Mouse (Mus musculus) heart, postnatal 4 days (tissue): ENCODE measurements around the gene Psmb5. TPM values are rescaled to one million over a fixed set of nuclear protein-coding genes. Genes with fewer than 3 reads are reported as not detected.
A peak's percentile ranks its signal among the peaks of the same experiment; 100 is the strongest.

Experiments
- DNase-seq: peaks from one replicate; pipeline ENCODE4 v3.0.0; 2021
- total RNA-seq, 2 experiments: library from RNA; stranded (reverse); gene quantifications; 2 replicates each; pipeline ENCODE4 v1.2.3; 2021

Psmb5 gene
- 100 to 1,000 TPM; 192 to 198 TPM for total RNA-seq

GRCm38 (mm10) chr14:54617897-54618365 lies at the start of gene Psmb5:
TSS of gene Psmb5 (minus strand) at chr14:54618022.
- peak; percentile 87 for DNase-seq

GRCm38 (mm10) chr14:54664477-54665222 lies 46.8 kb upstream of the Psmb5 start:
- DNase-seq, result no peak

GRCm38 (mm10) chr14:54660009-54660408 lies 42.2 kb upstream of the Psmb5 start:
- DNase-seq, result no peak

- DNase-seq, result peak; percentile 88
These were observed 35.7 kb upstream of the Psmb5 start for GRCm38 (mm10) chr14:54653496-54653895.

GRCm38 (mm10) chr14:54652787-54653186 lies 35.0 kb upstream of the Psmb5 start:
- DNase-seq, result no peak

- no peak for DNase-seq
These were observed 33.7 kb upstream of the Psmb5 start for GRCm38 (mm10) chr14:54651556-54651955.

- DNase-seq, result peak; percentile 91
These were observed 33.0 kb upstream of the Psmb5 start for GRCm38 (mm10) chr14:54650621-54651454.

GRCm38 (mm10) chr14:54647900-54648299 lies 30.1 kb upstream of the Psmb5 start:
- no peak for DNase-seq

- DNase-seq, result no peak
These were observed 29.2 kb upstream of the Psmb5 start for GRCm38 (mm10) chr14:54646898-54647636.

GRCm38 (mm10) chr14:54646455-54646854 lies 28.6 kb upstream of the Psmb5 start:
- DNase-seq, result no peak

GRCm38 (mm10) chr14:54644294-54644693 lies 26.5 kb upstream of the Psmb5 start:
- no peak for DNase-seq

- DNase-seq, result no peak
These were observed 25.2 kb upstream of the Psmb5 start for GRCm38 (mm10) chr14:54643011-54643410.

GRCm38 (mm10) chr14:54642224-54642944 lies 24.6 kb upstream of the Psmb5 start:
- DNase-seq, result no peak

- DNase-seq, result peak; percentile 93
These were observed 23.6 kb upstream of the Psmb5 start, which contains the start of gene Cdh24 for GRCm38 (mm10) chr14:54641305-54641969. TSS of gene Cdh24 (minus strand) at chr14:54641364.

- DNase-seq, result no peak
These were observed 23.1 kb upstream of the Psmb5 start, which contains the start of gene Gm17606 for GRCm38 (mm10) chr14:54640946-54641304. TSS of gene Gm17606 (plus strand) at chr14:54640952.

GRCm38 (mm10) chr14:54640121-54640520 lies 22.3 kb upstream of the Psmb5 start:
- DNase-seq, result no peak

- no peak for DNase-seq
These were observed 20.4 kb upstream of the Psmb5 start for GRCm38 (mm10) chr14:54638210-54638609.

- peak; percentile 66 for DNase-seq
These were observed 19.1 kb upstream of the Psmb5 start for GRCm38 (mm10) chr14:54636954-54637353.

GRCm38 (mm10) chr14:54634182-54634581 lies 16.4 kb upstream of the Psmb5 start:
- DNase-seq, result no peak

- no peak for DNase-seq
These were observed 14.4 kb upstream of the Psmb5 start for GRCm38 (mm10) chr14:54632252-54632651.

- no peak for DNase-seq
These were observed 13.4 kb upstream of the Psmb5 start for GRCm38 (mm10) chr14:54631240-54631599.
